Mouse (Mus musculus) gastrocnemius, postnatal 4 days (tissue): ENCODE measurements around the gene Uhmk1. TPM values are rescaled to one million over a fixed set of nuclear protein-coding genes. Genes with fewer than 3 reads are reported as not detected.

ENCODE experiments used
- total RNA-seq, 2 experiments: library from RNA; stranded (reverse); gene quantifications; 2 replicates each; pipeline ENCODE4 v1.2.3; 2021

Gene Uhmk1
- total RNA-seq, 2 experiments from 2014 or later: 15.2 to 15.5 TPM

Other genes with a start within 250 kb of the Uhmk1 start
- gene Hsd17b7, start 246.2 kb downstream of the Uhmk1 start, total RNA-seq: 1 to 10 TPM; 7.5 to 7.8 TPM
- gene Ddr2, start 104.6 kb downstream of the Uhmk1 start, total RNA-seq: 10 to 100 TPM; 60.9 to 61.2 TPM
- 10 to 100 TPM; 33.1 to 43.0 TPM for gene Uap1, start 40.4 kb downstream of the Uhmk1 start, total RNA-seq
- not detected for gene Sh2d1b2, start 17.4 kb upstream of the Uhmk1 start, total RNA-seq
- gene Sh2d1b1, start 61.9 kb upstream of the Uhmk1 start, total RNA-seq: not detected
- gene Gm7694, start 90.9 kb upstream of the Uhmk1 start, total RNA-seq: 1 to 10 TPM; 2.2 to 2.3 TPM
- not detected for gene Spata46, start 93.4 kb upstream of the Uhmk1 start, total RNA-seq